Mouse (Mus musculus) intestine, embryonic 15.5 days (tissue): ENCODE results near the gene Popdc3. TPM values are rescaled to one million over a fixed set of nuclear protein-coding genes. Genes with fewer than 3 reads are reported as not detected.
A peak's percentile ranks its signal among the peaks of the same experiment; 100 is the strongest.

Experiments
- ATAC-seq: fragments of 200-750 bp; cut with Nextera tagmentation; 2 replicates; pipeline ENCODE4 v1.8.0; 2017; ENCODE audit warnings: moderate TSS enrichment, moderate library complexity
- H3K27ac ChIP-seq: fragments of 300-500 bp; sonication (generic); 2 replicates; pipeline ENCODE4 v1.5.1; 2015; ENCODE audit warnings: mild to moderate bottlenecking, inconsistent platforms
- H3K27me3 ChIP-seq: fragments of 300-500 bp; sonication (generic); replicated peaks from 2 replicates; pipeline ENCODE4 v1.6.1; 2015; ENCODE audit warnings: inconsistent platforms
- H3K36me3 ChIP-seq: fragments of 300-500 bp; sonication (generic); 2 replicates; pipeline ENCODE4 v1.6.1; 2015; ENCODE audit warnings: inconsistent platforms
- H3K4me1 ChIP-seq: fragments of 300-500 bp; sonication (generic); replicated peaks from 2 replicates; pipeline ENCODE4 v1.6.1; 2015; ENCODE audit warnings: inconsistent platforms
- H3K4me2 ChIP-seq: fragments of 300-500 bp; sonication (generic); replicated peaks from 2 replicates; pipeline ENCODE4 v1.6.1; 2015; ENCODE audit warnings: mild to moderate bottlenecking, inconsistent platforms
- H3K4me3 ChIP-seq: fragments of 300-500 bp; sonication (generic); replicated peaks from 2 replicates; pipeline ENCODE4 v1.5.1; 2015; ENCODE audit warnings: inconsistent platforms
- H3K9ac ChIP-seq: fragments of 300-500 bp; sonication (generic); 2 replicates; pipeline ENCODE4 v1.6.1; 2015; ENCODE audit warnings: inconsistent platforms
- H3K9me3 ChIP-seq: fragments of 300-500 bp; sonication (generic); 2 replicates; pipeline ENCODE4 v1.6.1; 2016; ENCODE audit warnings: inconsistent platforms
- WGBS: fragments of 180-500 bp; shearing (Covaris S2); methylation state at CpG from one replicate; pipeline ENCODE4 v1.1.7; 2015; 5-methylcytosine and 5-hydroxymethylcytosine counted together
- polyA plus RNA-seq: library from polyadenylated mRNA; unstranded; fragments of >200 nt; fragmentation: Nextera tagmentation; extraction: Ambion mirVana; gene quantifications from 2 replicates; pipeline ENCODE4 v1.2.1, GENCODE M21; 2015

The Popdc3 gene
- polyA plus RNA-seq, 1 experiment from 2014 or later, result 0.55 TPM

GRCm38 (mm10) chr10:45216676-45217075 is 38.8 kb downstream of the Popdc3 start:
- Histone ChIP-seq H3K27me3 (no peaks in the 10 kb centered on the region), H3K4me1 (no peaks in the 10 kb centered on the region), H3K4me3 (no peak overlapping the region), H3K4me2 (no peak overlapping the region), H3K36me3 (no peaks in the 10 kb centered on the region), H3K9ac (no peak overlapping the region), H3K9me3 (no peaks in the 10 kb centered on the region), H3K27ac (no peak overlapping the region)
- no peak for ATAC-seq
- 81% methylated on average over 7 of the region's 7 CpGs for WGBS

- WGBS, result 22% methylated on average over 4 of the region's 4 CpGs
- no peak overlapping the region for H3K4me2 ChIP-seq
- no peak for ATAC-seq
Measured at GRCm38 (mm10) chr10:45229954-45230353, 52.1 kb downstream of the Popdc3 start.

GRCm38 (mm10) chr10:45233351-45233750 is 55.5 kb downstream of the Popdc3 start:
- no peak overlapping the region for H3K27ac ChIP-seq
- H3K36me3 ChIP-seq, result no peaks in the 10 kb centered on the region
- no peak overlapping the region for H3K4me3 ChIP-seq
- 83% methylated on average over 6 of the region's 6 CpGs for WGBS
- H3K4me2 ChIP-seq, result no peak overlapping the region
- no peaks in the 10 kb centered on the region for H3K27me3 ChIP-seq
- no peak for ATAC-seq
- no peaks in the 10 kb centered on the region for H3K4me1 ChIP-seq
- H3K9me3 ChIP-seq, result no peaks in the 10 kb centered on the region
- H3K9ac ChIP-seq, result no peak overlapping the region

More at GRCm38 (mm10) chr10:45229954-45230353, 52.1 kb downstream of the Popdc3 start:
- no peaks in the 10 kb centered on the region for H3K36me3 ChIP-seq
- no peaks in the 10 kb centered on the region for H3K4me1 ChIP-seq
- H3K27me3 ChIP-seq, result no peaks in the 10 kb centered on the region
- H3K27ac ChIP-seq, result no peak overlapping the region
- no peaks in the 10 kb centered on the region for H3K9me3 ChIP-seq
- H3K4me3 ChIP-seq, result no peak overlapping the region
- H3K9ac ChIP-seq, result no peak overlapping the region

- H3K4me2 ChIP-seq, result no peak overlapping the region
- H3K4me3 ChIP-seq, result no peak overlapping the region
- WGBS, result 68% methylated on average over 3 of the region's 3 CpGs
- H3K36me3 ChIP-seq, result no peaks in the 10 kb centered on the region
- no peaks in the 10 kb centered on the region for H3K4me1 ChIP-seq
- H3K27ac ChIP-seq, result no peak overlapping the region
- no peak for ATAC-seq
- no peaks in the 10 kb centered on the region for H3K9me3 ChIP-seq
- H3K9ac ChIP-seq, result no peak overlapping the region
- no peaks in the 10 kb centered on the region for H3K27me3 ChIP-seq
Measured at GRCm38 (mm10) chr10:45236304-45236703, 58.4 kb downstream of the Popdc3 start.

- H3K27ac ChIP-seq, result no peak overlapping the region
- no peak overlapping the region for H3K4me2 ChIP-seq
- no peak for ATAC-seq
- no peaks in the 10 kb centered on the region for H3K27me3 ChIP-seq
- no peak overlapping the region for H3K9ac ChIP-seq
- no peaks in the 10 kb centered on the region for H3K4me1 ChIP-seq
- H3K4me3 ChIP-seq, result no peak overlapping the region
- 71% methylated on average over 5 of the region's 5 CpGs for WGBS
- no peaks in the 10 kb centered on the region for H3K36me3 ChIP-seq
- H3K9me3 ChIP-seq, result no peaks in the 10 kb centered on the region
Measured at GRCm38 (mm10) chr10:45237492-45237891, 59.6 kb downstream of the Popdc3 start.

- Histone ChIP-seq H3K4me1 (no peaks in the 10 kb centered on the region), H3K9me3 (no peaks in the 10 kb centered on the region), H3K4me2 (no peak overlapping the region), H3K27ac (no peak overlapping the region), H3K27me3 (no peaks in the 10 kb centered on the region), H3K4me3 (no peak overlapping the region), H3K9ac (no peak overlapping the region), H3K36me3 (no peaks in the 10 kb centered on the region)
- no peak for ATAC-seq
- WGBS, result 67% methylated on average over 1 of the region's 1 CpGs
Measured at GRCm38 (mm10) chr10:45260477-45260876, 82.6 kb downstream of the Popdc3 start.

- no peaks in the 10 kb centered on the region for H3K27me3 ChIP-seq
- no peaks in the 10 kb centered on the region for H3K36me3 ChIP-seq
- no peak overlapping the region for H3K4me3 ChIP-seq
- H3K27ac ChIP-seq, result no peak overlapping the region
- H3K4me1 ChIP-seq, result no peaks in the 10 kb centered on the region
- 79% methylated on average over 3 of the region's 3 CpGs for WGBS
- H3K9ac ChIP-seq, result no peak overlapping the region
- H3K4me2 ChIP-seq, result no peak overlapping the region
- ATAC-seq, result no peak
- H3K9me3 ChIP-seq, result no peaks in the 10 kb centered on the region
Measured at GRCm38 (mm10) chr10:45262126-45262525, 84.2 kb downstream of the Popdc3 start.

GRCm38 (mm10) chr10:45276499-45276898 is 98.6 kb downstream of the Popdc3 start:
- ATAC-seq, result no peak
- H3K9ac ChIP-seq, result no peak overlapping the region
- H3K27ac ChIP-seq, result no peak overlapping the region
- no peaks in the 10 kb centered on the region for H3K36me3 ChIP-seq
- no peak overlapping the region for H3K4me2 ChIP-seq
- H3K9me3 ChIP-seq, result no peaks in the 10 kb centered on the region
- 44% methylated on average over 3 of the region's 3 CpGs for WGBS
- H3K4me1 ChIP-seq, result no peaks in the 10 kb centered on the region
- no peaks in the 10 kb centered on the region for H3K27me3 ChIP-seq
- no peak overlapping the region for H3K4me3 ChIP-seq

- no peak for ATAC-seq
- no peaks in the 10 kb centered on the region for H3K4me1 ChIP-seq
- H3K9ac ChIP-seq, result no peak overlapping the region
- H3K36me3 ChIP-seq, result no peaks in the 10 kb centered on the region
- H3K27me3 ChIP-seq, result no peaks in the 10 kb centered on the region
- no peak overlapping the region for H3K4me2 ChIP-seq
- H3K27ac ChIP-seq, result no peak overlapping the region
- 82% methylated on average over 5 of the region's 5 CpGs for WGBS
- H3K4me3 ChIP-seq, result no peak overlapping the region
- no peaks in the 10 kb centered on the region for H3K9me3 ChIP-seq
Measured at GRCm38 (mm10) chr10:45276995-45277394, 99.1 kb downstream of the Popdc3 start.

GRCm38 (mm10) chr10:45285651-45286050 is 107.8 kb downstream of the Popdc3 start:
- 79% methylated on average over 5 of the region's 5 CpGs for WGBS
- H3K27ac ChIP-seq, result no peak overlapping the region
- no peak overlapping the region for H3K4me3 ChIP-seq
- peaks cover 15% of the 10 kb centered on the region for H3K27me3 ChIP-seq
- no peak overlapping the region for H3K4me2 ChIP-seq
- no peaks in the 10 kb centered on the region for H3K36me3 ChIP-seq
- H3K9ac ChIP-seq, result no peak overlapping the region
- H3K9me3 ChIP-seq, result no peaks in the 10 kb centered on the region
- no peak for ATAC-seq
- peaks cover 6% of the 10 kb centered on the region; the same call in 1 of the 2 replicates for H3K4me1 ChIP-seq

GRCm38 (mm10) chr10:45288351-45288750 is 110.5 kb downstream of the Popdc3 start:
- Histone ChIP-seq H3K4me1 (peaks cover 6% of the 10 kb centered on the region; the same call in 1 of the 2 replicates), H3K36me3 (no peaks in the 10 kb centered on the region), H3K9ac (no peak overlapping the region), H3K27me3 (peaks cover 18% of the 10 kb centered on the region), H3K9me3 (no peaks in the 10 kb centered on the region), H3K4me3 (no peak overlapping the region), H3K4me2 (no peak overlapping the region), H3K27ac (no peak overlapping the region)
- ATAC-seq, result no peak
- WGBS, result 48% methylated on average over 7 of the region's 7 CpGs

- Histone ChIP-seq H3K4me2 (peak overlapping the region; percentile 97), H3K27ac (no peak overlapping the region), H3K27me3 (peaks cover 18% of the 10 kb centered on the region), H3K36me3 (no peaks in the 10 kb centered on the region), H3K9me3 (no peaks in the 10 kb centered on the region), H3K4me3 (peak overlapping the region; percentile 52), H3K4me1 (peaks cover 6% of the 10 kb centered on the region; the same call in 1 of the 2 replicates), H3K9ac (peak overlapping the region; percentile 50)
- peak; percentile 84 for ATAC-seq
- WGBS, result 1% methylated on average over 71 of the region's 71 CpGs
Measured at GRCm38 (mm10) chr10:45289218-45290105, 111.6 kb downstream of the Popdc3 start.

- no peaks in the 10 kb centered on the region for H3K9me3 ChIP-seq
- H3K4me3 ChIP-seq, result no peak overlapping the region
- WGBS, result 76% methylated on average over 5 of the region's 5 CpGs
- H3K27ac ChIP-seq, result no peak overlapping the region
- no peak overlapping the region for H3K9ac ChIP-seq
- ATAC-seq, result no peak
- no peaks in the 10 kb centered on the region for H3K36me3 ChIP-seq
- no peak overlapping the region for H3K4me2 ChIP-seq
- peaks cover 6% of the 10 kb centered on the region; the same call in 1 of the 2 replicates for H3K4me1 ChIP-seq
- peaks cover 18% of the 10 kb centered on the region for H3K27me3 ChIP-seq
Measured at GRCm38 (mm10) chr10:45290618-45291017, 112.7 kb downstream of the Popdc3 start.
